In the genomic region with DNA sequence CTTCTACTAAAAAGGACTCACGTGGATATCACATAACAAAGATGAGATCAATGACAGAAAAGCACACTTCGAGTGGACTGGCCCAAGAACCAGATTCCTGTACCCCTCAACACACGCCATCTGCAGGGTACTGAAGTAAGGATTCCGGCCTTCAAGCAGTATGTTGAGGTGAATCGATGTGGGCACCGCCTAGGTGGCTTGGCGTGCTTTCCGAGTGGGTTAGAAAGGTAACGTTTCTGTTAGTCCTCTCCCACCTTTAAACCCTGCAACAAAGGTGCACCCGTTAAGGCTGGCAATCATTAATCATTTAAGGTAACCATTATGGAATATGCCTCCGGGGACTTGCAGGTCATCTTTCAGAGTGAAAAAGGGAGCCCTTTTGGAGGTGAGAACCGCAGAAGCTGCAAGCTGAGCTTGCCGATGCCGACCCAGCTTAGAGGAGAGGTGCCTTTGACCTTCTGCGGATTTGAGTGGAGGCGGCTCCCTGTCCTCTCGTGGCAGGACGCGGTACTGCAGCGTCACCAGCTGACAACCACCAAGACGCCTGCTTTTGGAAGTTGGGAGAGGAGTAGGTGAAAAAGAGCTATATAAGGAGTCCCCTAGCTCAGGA, we compare ENCODE assay signal across 8 mouse cellular contexts. TPM values are rescaled to one million over a fixed set of nuclear protein-coding genes. Genes with fewer than 3 reads are reported as not detected.
DNase-seq lines count a peak whose midpoint lies in the region; ATAC-seq and TF ChIP-seq lines count a peak whose summit lies in the region.

No protein-coding gene starts in this region.

- no peak overlapping the region for H3K4me3 ChIP-seq in cortical plate, adult 2 months (ENCODE audit: insufficient read depth, low read length)
- peak overlapping the region; percentile 43 for H3K4me3 ChIP-seq in gastrocnemius, adult 2 months
- peak overlapping the region; percentile 11 for H3K4me3 ChIP-seq in hindbrain, embryonic 16.5 days (ENCODE audit: low read length)
- peak overlapping the region; percentile 75 for H3K4me3 ChIP-seq in megakaryocyte, embryonic 14.5 days (replicated peaks)

- WGBS in hindbrain, embryonic 16.5 days: 15% methylated on average over 21 of the region's 21 CpGs

- ATAC-seq in hindbrain, embryonic 16.5 days: no peak

- no peaks in the 10 kb centered on the region; the same call in 1 of the 2 replicates for H3K27me3 ChIP-seq in hindbrain, embryonic 16.5 days (replicated peaks; ENCODE audit: control insufficient read depth, insufficient read depth, low read length)
- H3K27me3 ChIP-seq in megakaryocyte, embryonic 14.5 days (replicated peaks): peaks cover 2% of the 10 kb centered on the region

- intact Hi-C loops in gastrocnemius, adult 2 months (cut with DNase I): loop anchor here (1.0 kb wide), 1 partner anchor 134 kb away; no protein-coding TSS in a partner anchor

- H3K4me2 ChIP-seq in hindbrain, embryonic 16.5 days (ENCODE audit: low read length): peak overlapping the region; percentile 42

- no peaks in the 10 kb centered on the region for H3K9me3 ChIP-seq in hindbrain, embryonic 16.5 days (ENCODE audit: control insufficient read depth, low read length)
- no peaks in the 10 kb centered on the region for H3K9me3 ChIP-seq in megakaryocyte, embryonic 14.5 days

- no peaks in the 10 kb centered on the region for H3K4me1 ChIP-seq in cortical plate, adult 2 months (ENCODE audit: control insufficient read depth, insufficient read depth, low read length)
- H3K4me1 ChIP-seq in hindbrain, embryonic 16.5 days (ENCODE audit: control insufficient read depth, insufficient read depth, low read depth, low read length): no peaks in the 10 kb centered on the region; the same call in 1 of the 2 replicates
- H3K4me1 ChIP-seq in megakaryocyte, embryonic 14.5 days: peaks cover 28% of the 10 kb centered on the region

- H3K27ac ChIP-seq in cortical plate, adult 2 months (ENCODE audit: insufficient read depth, low read length): no peak overlapping the region
- peak overlapping the region; percentile 36; the same call in 1 of the 2 replicates for H3K27ac ChIP-seq in gastrocnemius, adult 2 months
- no peak overlapping the region for H3K27ac ChIP-seq in hindbrain, embryonic 16.5 days (ENCODE audit: low read depth, low read length)

- DNase-seq in adipocyte (ENCODE audit: low spot score): peak; percentile 40
- DNase-seq in gastrocnemius, adult 2 months: peak; percentile 88
- peak; percentile 55 to 80 for DNase-seq in left cerebral cortex, adult 8-10 months (ENCODE audit: low spot score in 2 of 2)
- DNase-seq in right cerebral cortex, postnatal 10 days (ENCODE audit: low spot score in 2 of 2): peak; percentile 76 to 82
- DNase-seq in urinary bladder, postnatal 14 days (ENCODE audit: low spot score): peak; percentile 86

- H3K9ac ChIP-seq in hindbrain, embryonic 16.5 days (ENCODE audit: low read depth, low read length): no peak overlapping the region

- no peaks in the 10 kb centered on the region for H3K36me3 ChIP-seq in hindbrain, embryonic 16.5 days (ENCODE audit: control insufficient read depth, insufficient read depth, low read length)
- H3K36me3 ChIP-seq in megakaryocyte, embryonic 14.5 days (replicated peaks; ENCODE audit: low read length): no peaks in the 10 kb centered on the region

- TF ChIP-seq POLR2A in cortical plate, adult 2 months (IDR thresholded peaks at IDR 0.05; ENCODE audit: extremely low read depth, insufficient read depth, low read length): no peak

- TF ChIP-seq CTCF in cortical plate, adult 2 months (IDR thresholded peaks at IDR 0.05; ENCODE audit: extremely low read depth, insufficient read depth, low read length): peak; percentile 80
- peak; percentile 99 for TF ChIP-seq CTCF in gastrocnemius, adult 2 months (IDR thresholded peaks at IDR 0.05)

RNA-seq across cellular contexts. Expression of a gene that starts 1.6 kb away (rescaled TPM):
- 8.5 and 9.1 TPM in 2 replicates for polyA plus RNA-seq in cortical plate, adult 2 months (2012; rRNA removed)
- total RNA-seq in gastrocnemius, adult 2 months (2021): 10 to 100 TPM; 11.4 to 19.4 TPM
- polyA plus RNA-seq in hindbrain, embryonic 16.5 days (2015; fragmentation: Nextera tagmentation; extraction: Ambion mirVana): 4.7 and 5.1 TPM in 2 replicates
- total RNA-seq in left cerebral cortex, adult 8-10 months (2022): 10 to 100 TPM in 3 of 4 experiments, 1 to 10 TPM in 1; 9.9 to 16.3 (median 14.0) TPM
- polyA plus RNA-seq in megakaryocyte, embryonic 14.5 days (2012; ENCODE audit: insufficient read depth, low replicate concordance): 0.63 and 1.0 TPM in 2 replicates

RNA-seq across cellular contexts. Expression of a gene that starts 35.9 kb away (rescaled TPM):
- 32.2 and 32.7 TPM in 2 replicates for polyA plus RNA-seq in cortical plate, adult 2 months (2012; rRNA removed)
- 10 to 100 TPM; 10.4 to 10.9 TPM for total RNA-seq in gastrocnemius, adult 2 months (2021)
- polyA plus RNA-seq in hindbrain, embryonic 16.5 days (2015; fragmentation: Nextera tagmentation; extraction: Ambion mirVana): 3.0 and 3.9 TPM in 2 replicates
- 10 to 100 TPM; 39.0 to 45.3 (median 42.1) TPM for total RNA-seq in left cerebral cortex, adult 8-10 months (2022)
- polyA plus RNA-seq in megakaryocyte, embryonic 14.5 days (2012; ENCODE audit: insufficient read depth, low replicate concordance): 1.1 and 2.3 TPM in 2 replicates
